Comparison of ENCODE assay signal across 22 mouse cellular contexts in the genomic region with DNA sequence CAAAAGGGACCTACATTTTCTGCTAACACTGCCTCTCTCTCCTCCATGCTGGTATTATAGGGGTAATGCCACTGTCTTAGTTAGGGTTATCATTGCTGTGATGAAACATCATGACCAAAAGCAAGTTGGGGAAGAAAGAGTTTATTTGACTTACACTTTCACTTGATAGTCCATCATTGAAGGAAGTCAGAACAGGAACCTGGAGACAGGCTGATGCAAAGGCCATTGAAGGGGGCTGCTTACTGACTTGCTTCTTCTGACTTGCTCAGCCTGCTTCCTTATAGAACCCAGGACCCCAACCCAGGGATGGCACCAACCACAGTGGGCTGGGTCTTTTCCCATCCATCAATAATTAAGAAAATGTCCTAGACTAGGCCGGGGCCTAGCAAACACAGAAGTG. TPM values are rescaled to one million over a fixed set of nuclear protein-coding genes. Genes with fewer than 3 reads are reported as not detected.
"Had no signal": no experiment of that assay in that cellular context is flagged by ENCODE, and none has a peak within 500 bp of the region (broad histone marks: within the 10 kb centered on the region; RNA-seq: fewer than 3 reads in every experiment).

No protein-coding gene starts in this region.

- H3K36me3 ChIP-seq: intestine, embryonic 15.5 days; limb, embryonic 10.5 days; liver, embryonic 12.5 days; lung, embryonic 15.5 days; midbrain, embryonic 10.5 days; neural tube, embryonic 12.5 days; stomach, embryonic 15.5 days had no signal

- ATAC-seq: intestine, embryonic 15.5 days; liver, embryonic 12.5 days had no signal

- H3K27ac ChIP-seq: intestine, embryonic 15.5 days; layer of hippocampus, adult 2 months; limb, embryonic 10.5 days; liver, embryonic 12.5 days; lung, embryonic 15.5 days; midbrain, embryonic 10.5 days; neural tube, embryonic 12.5 days; stomach, embryonic 15.5 days had no signal

- H3K4me1 ChIP-seq: intestine, embryonic 15.5 days; limb, embryonic 10.5 days; liver, embryonic 12.5 days; lung, embryonic 15.5 days; midbrain, embryonic 10.5 days; neural tube, embryonic 12.5 days; stomach, embryonic 15.5 days had no signal

- DNase-seq: kidney, adult 18-20 months; kidney, postnatal 10 days; kidney, postnatal 4 days; lung, postnatal 14 days; midbrain, embryonic 14.5 days; retina, postnatal 1 day; right cerebral cortex, postnatal 25 days; thymus, adult 2 months; thymus, postnatal 25 days had no signal

- H3K4me3 ChIP-seq: intestine, embryonic 15.5 days; layer of hippocampus, adult 2 months; limb, embryonic 10.5 days; liver, embryonic 12.5 days; lung, embryonic 15.5 days; midbrain, embryonic 10.5 days; neural tube, embryonic 12.5 days; stomach, embryonic 15.5 days had no signal

- H3K27me3 ChIP-seq: intestine, embryonic 15.5 days; liver, embryonic 12.5 days; lung, embryonic 15.5 days; neural tube, embryonic 12.5 days; stomach, embryonic 15.5 days had no signal

RNA-seq across cellular contexts. Expression of a gene that starts 1.8 kb away (rescaled TPM):
- total RNA-seq: layer of hippocampus, adult 2 months; layer of hippocampus, postnatal 10 days; left cerebral cortex, adult 18-20 months; left cerebral cortex, postnatal 10 days had no signal
- polyA plus RNA-seq: intestine, embryonic 15.5 days; kidney, embryonic 14.5 days; limb, embryonic 10.5 days; limb, embryonic 14.5 days; liver, embryonic 12.5 days; lung, embryonic 15.5 days; neural tube, embryonic 12.5 days; stomach, embryonic 15.5 days had no signal

RNA-seq across cellular contexts. Expression of a gene that starts 57.4 kb away (rescaled TPM):
- total RNA-seq: layer of hippocampus, adult 2 months; layer of hippocampus, postnatal 10 days; left cerebral cortex, adult 18-20 months; left cerebral cortex, postnatal 10 days had no signal
- polyA plus RNA-seq: neural tube, embryonic 12.5 days had no signal
